Mouse (Mus musculus) cerebellum, adult 2 months (tissue): Measurements from ENCODE around the gene Tfrc. TPM values are rescaled to one million over a fixed set of nuclear protein-coding genes. Genes with fewer than 3 reads are reported as not detected.

Source experiments
- DNase-seq, 2 experiments: peaks; one replicate each; pipeline ENCODE4 v3.0.0; 2021
- H3K27ac ChIP-seq: fragments of 200-500 bp; 2 replicates; pipeline ENCODE4 v1.5.1; 2012; ENCODE audit warnings: low read length, control low read depth, inconsistent platforms; ENCODE audit not compliant: insufficient read depth
- H3K27me3 ChIP-seq: fragments of 200-500 bp; 2 replicates; pipeline ENCODE4 v1.6.1; 2012; ENCODE audit warnings: inconsistent platforms, mild to moderate bottlenecking, low read length, moderate library complexity; ENCODE audit not compliant: control insufficient read depth, insufficient read depth
- H3K4me1 ChIP-seq: fragments of 200-500 bp; 2 replicates; pipeline ENCODE4 v1.6.1; 2011; ENCODE audit warnings: low read length; ENCODE audit not compliant: control insufficient read depth, insufficient read depth
- H3K4me3 ChIP-seq: fragments of 200-500 bp; replicated peaks from 2 replicates; pipeline ENCODE3; 2011; ENCODE audit warnings: mild to moderate bottlenecking, low read depth, low read length, control low read depth; ENCODE audit not compliant: insufficient read depth
- CTCF ChIP-seq: fragments of 200-500 bp; IDR thresholded peaks from 2 replicates; pipeline ENCODE4 v1.5.1; 2011; ENCODE audit warnings: low read depth, mild to moderate bottlenecking, control low read depth, low read length, moderate library complexity, borderline replicate concordance; ENCODE audit not compliant: insufficient read depth
- POLR2A ChIP-seq: fragments of 200-500 bp; IDR thresholded peaks from 2 replicates; pipeline ENCODE4 v1.6.1; 2011; ENCODE audit warnings: low read length, control low read depth, borderline replicate concordance; ENCODE audit not compliant: insufficient read depth
- WGBS: fragments of 180-500 bp; shearing (Covaris S2); methylation state at CpG from one replicate; pipeline ENCODE4 v1.1.7; 2018; 5-methylcytosine and 5-hydroxymethylcytosine counted together
- polyA plus RNA-seq: library from polyadenylated mRNA; depleted of rRNA; stranded (reverse); fragments of >200 nt; gene quantifications from 2 replicates; pipeline ENCODE4 v1.2.3, GENCODE M21; 2012

The Tfrc gene
- polyA plus RNA-seq, 1 experiment, result 82.5 TPM

DNA sequence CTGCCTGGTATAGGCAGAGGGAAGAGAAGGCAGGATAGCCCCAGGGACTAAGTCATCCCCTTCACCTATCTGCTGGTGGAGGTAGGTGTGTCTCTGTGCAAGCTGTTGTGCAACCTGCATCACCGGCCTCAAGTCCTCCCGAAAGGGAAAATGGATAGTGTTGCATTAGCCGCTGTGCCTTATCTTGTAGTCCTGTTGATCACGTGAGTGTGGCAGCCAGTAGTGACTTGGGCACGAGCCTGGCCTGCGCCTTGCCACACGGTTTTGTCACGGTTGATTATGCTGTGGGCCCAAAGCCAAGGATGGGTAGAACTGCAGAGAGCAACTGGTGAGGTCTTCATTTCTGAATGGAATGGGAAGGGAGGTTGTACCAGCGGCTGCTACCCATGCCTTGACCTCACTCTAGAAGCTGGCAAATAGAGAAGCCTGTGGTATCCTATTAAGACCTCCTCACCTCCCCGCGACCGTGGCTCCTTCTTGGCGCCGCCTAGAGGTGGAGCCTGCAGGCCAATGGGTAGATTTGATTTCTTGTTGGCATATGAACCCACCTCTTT lies 36.7 kb downstream of the Tfrc start:
- no peaks in the 10 kb centered on the region for H3K27me3 ChIP-seq
- peak overlapping the region; percentile 68 for H3K4me3 ChIP-seq
- TF ChIP-seq CTCF (peak; percentile 42; the same call in 1 of the 2 replicates), POLR2A (peak; percentile 65; the same call in 1 of the 2 replicates)
- peaks cover 4% of the 10 kb centered on the region for H3K4me1 ChIP-seq
- peak overlapping the region; percentile 9; the same call in 1 of the 2 replicates for H3K27ac ChIP-seq
- WGBS, result 1% methylated on average over 14 of the region's 14 CpGs
- peak; percentile 89 to 91 for DNase-seq

DNA sequence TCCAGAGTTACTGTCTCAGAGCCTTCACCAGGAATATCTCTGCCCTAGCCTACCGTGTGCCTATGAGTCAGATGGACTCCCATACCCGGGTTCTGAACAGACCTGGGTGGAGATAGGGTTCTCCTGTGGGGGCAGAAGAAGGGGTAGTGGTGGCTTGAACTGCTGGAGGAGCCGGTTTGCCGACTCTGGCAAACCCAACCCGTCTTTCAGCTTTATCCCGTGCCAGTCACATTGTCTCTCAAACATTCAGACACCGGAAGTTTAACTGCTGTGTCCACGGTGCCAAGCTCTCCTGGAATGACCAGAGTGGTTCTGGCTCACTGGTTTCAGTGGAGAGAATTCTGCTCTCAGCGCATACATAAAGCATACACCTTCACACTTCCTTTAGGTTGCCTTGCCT lies 37.3 kb downstream of the Tfrc start:
- 28% methylated on average over 9 of the region's 9 CpGs for WGBS
- H3K4me1 ChIP-seq, result peaks cover 4% of the 10 kb centered on the region
- no peak overlapping the region for H3K27ac ChIP-seq
- TF ChIP-seq POLR2A, result no peak
- no peak for TF ChIP-seq CTCF
- H3K27me3 ChIP-seq, result no peaks in the 10 kb centered on the region
- no peak overlapping the region for H3K4me3 ChIP-seq
- DNase-seq, result peak in 1 of 2 experiments; percentile 31

DNA sequence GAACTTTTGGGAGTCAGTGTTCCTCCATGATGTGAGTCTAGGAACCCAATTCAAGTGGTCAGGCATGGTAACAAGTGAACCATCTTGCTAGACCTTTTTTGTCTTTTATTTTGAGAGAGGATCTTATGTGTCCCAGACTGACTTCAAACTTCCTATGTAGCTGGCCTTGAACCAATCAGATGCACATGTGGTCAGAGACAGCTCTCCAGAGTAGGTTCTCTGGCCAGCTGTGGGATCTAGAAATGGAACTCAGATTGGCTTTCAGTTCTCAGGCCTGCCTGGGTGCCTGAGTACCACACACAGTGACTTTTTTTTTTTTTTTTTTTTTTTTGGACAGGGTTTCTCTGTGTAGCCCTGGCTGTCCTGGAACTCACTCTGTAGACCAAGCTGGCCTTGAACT lies 39.0 kb downstream of the Tfrc start:
- Histone ChIP-seq H3K4me1 (peaks cover 4% of the 10 kb centered on the region), H3K27ac (no peak overlapping the region), H3K4me3 (no peak overlapping the region), H3K27me3 (no peaks in the 10 kb centered on the region)
- TF ChIP-seq POLR2A (no peak), CTCF (no peak)
- DNase-seq, result no peak

DNA sequence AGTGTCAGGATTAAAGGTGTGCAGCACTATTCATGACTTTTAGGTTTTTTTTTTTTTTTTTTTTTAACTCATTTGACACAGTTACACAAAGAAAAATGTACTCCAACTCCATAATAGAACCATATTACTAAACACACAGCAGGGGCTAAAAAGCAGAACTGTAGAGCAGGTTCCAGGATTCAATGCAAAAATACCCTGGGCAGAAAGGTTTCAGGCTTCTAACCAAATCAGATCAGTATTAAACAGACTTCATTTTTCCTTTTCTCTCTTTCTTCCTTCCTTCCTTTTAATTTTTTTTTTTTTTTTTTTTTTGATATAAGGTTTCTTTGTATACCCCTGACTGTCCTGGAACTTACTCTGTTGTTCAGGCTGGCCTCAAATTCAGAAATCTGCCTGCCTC lies 41.7 kb downstream of the Tfrc start:
- DNase-seq, result no peak
- Histone ChIP-seq H3K27me3 (no peaks in the 10 kb centered on the region), H3K27ac (no peak overlapping the region), H3K4me3 (no peak overlapping the region), H3K4me1 (peaks cover 16% of the 10 kb centered on the region)
- TF ChIP-seq CTCF (no peak), POLR2A (no peak)

DNA sequence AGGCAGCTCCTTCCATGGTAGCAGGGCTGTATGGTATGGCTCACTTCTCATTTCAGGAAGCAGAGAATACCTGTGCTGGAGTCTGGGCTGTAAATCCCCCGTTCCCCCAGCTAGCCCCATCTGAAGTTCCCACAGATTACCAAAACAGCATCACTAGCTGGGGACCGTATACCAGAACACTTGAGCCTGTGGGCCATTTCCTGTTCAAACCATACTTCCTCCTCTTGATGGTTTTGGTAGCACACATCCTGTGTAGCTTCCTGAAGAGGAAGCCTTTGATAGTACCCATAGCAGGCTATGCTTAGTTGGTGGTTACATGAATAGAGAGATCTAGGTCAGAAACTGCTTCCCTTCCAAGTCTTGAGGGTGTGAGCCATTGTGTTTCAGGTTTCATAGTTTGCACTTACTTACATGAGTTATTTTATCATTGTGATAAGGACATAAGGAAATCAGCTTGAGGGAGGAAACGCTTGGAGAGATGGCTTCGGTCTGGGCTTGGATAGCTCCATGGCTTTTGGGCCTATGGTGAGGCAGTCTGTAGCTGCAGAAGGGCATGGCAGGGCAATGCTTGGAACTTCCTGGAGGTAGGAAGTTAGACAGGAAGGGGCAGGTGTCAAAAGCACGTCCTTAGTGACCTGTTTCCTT lies 42.4 kb downstream of the Tfrc start:
- no peak for TF ChIP-seq POLR2A
- no peak for TF ChIP-seq CTCF
- H3K4me1 ChIP-seq, result peaks cover 15% of the 10 kb centered on the region
- H3K27me3 ChIP-seq, result no peaks in the 10 kb centered on the region
- no peak for DNase-seq
- 82% methylated on average over 5 of the region's 5 CpGs for WGBS
- H3K27ac ChIP-seq, result no peak overlapping the region
- no peak overlapping the region for H3K4me3 ChIP-seq

DNA sequence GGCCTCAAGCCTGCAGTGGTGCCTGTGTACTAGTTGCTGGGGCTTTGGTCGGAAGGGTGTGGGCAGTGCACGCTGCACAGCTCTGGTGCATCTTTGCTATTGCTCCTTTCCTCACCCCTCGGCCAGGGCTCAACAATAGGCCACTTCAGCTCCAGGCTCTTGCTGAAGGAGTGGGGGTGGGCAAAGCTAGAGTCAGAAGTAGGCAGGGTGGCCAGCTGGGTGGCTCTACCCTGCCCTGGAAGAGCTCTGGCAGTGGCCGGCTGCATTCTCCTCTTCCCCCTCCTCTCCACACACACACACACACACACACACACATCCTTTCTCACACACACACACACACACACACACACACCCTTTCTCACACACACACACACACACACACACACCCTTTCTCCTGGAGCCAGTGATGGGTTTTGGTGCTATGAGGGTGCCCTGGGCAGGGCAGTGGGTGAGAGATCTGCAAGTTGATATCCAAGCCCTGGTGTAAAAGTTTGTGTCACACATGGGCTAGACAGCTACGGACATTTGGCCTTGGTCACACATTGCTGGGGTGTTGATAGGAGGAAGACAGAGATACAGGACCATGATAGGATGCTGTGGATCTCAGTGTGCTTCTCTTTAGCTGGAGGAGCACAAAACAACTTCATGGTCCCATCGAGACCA lies 45.5 kb downstream of the Tfrc start:
- no peak for DNase-seq
- H3K4me3 ChIP-seq, result no peak overlapping the region
- H3K4me1 ChIP-seq, result peaks cover 21% of the 10 kb centered on the region
- TF ChIP-seq POLR2A (no peak), CTCF (no peak)
- no peaks in the 10 kb centered on the region for H3K27me3 ChIP-seq
- 82% methylated on average over 6 of the region's 6 CpGs for WGBS
- H3K27ac ChIP-seq, result no peak overlapping the region

DNA sequence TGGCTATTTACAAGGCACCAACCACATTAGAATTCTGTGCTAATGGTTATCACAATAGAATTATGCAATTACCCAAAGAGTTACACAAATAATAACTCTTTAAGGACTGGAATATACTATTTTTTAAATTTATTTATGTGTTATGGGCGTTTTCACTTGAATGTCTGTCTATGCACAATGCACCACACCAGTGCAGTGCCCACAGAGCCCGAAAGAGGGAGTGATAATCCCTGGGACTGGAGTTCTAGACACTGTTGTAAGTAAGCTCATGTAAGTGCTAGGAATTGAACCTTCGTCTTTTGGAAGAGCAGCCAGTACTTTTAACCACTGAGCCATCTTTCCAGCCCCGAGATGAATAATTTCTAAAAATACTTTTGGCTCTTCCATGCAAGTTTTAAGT lies 46.8 kb downstream of the Tfrc start:
- WGBS, result 95% methylated on average over 4 of the region's 4 CpGs
- peaks cover 29% of the 10 kb centered on the region for H3K4me1 ChIP-seq
- DNase-seq, result no peak
- no peaks in the 10 kb centered on the region for H3K27me3 ChIP-seq
- TF ChIP-seq POLR2A, result no peak
- no peak for TF ChIP-seq CTCF
- H3K4me3 ChIP-seq, result no peak overlapping the region
- H3K27ac ChIP-seq, result no peak overlapping the region

DNA sequence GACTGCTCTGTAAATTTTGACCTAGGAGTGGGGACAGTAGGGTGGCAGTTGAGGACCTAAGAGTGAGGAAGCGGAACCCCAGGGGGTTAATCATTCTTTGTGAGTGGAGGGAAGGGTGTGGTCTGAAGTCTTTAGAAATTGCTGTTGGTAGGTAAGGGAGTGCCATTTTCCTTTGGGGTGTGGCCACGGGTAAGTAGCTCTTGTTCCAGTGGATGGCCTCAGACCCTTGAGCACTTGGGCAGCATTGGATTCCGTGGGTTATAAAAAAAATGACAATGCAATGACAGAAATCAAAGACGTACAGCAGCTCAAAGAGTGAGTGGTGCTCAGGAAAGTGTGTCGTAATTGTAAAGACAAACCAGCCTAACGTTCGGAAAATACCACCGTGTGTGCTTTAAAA lies 47.6 kb downstream of the Tfrc start:
- 90% methylated on average over 8 of the region's 8 CpGs for WGBS

DNA sequence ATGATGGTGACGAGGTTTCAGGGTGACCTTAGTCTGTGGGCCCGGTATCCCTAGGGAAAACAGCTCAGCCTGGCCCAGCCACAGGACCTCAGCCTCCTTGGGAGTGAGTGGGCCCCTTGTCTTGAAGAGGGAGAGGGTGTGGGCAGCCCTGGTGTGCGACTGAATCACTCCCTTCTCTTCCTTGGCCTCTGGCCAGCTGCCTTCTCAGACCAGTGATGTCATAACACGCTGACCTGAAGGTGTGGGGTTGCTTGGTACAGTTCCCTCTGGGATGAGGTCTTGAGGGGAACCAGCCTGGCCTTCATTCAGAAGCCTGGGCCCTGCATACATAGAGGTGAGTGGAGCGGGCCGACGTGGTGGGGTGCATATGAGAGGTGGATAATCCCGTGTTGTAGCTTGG lies 48.1 kb downstream of the Tfrc start:
- no peak overlapping the region for H3K27ac ChIP-seq
- no peak for TF ChIP-seq CTCF
- TF ChIP-seq POLR2A, result no peak
- H3K27me3 ChIP-seq, result no peaks in the 10 kb centered on the region
- no peak overlapping the region for H3K4me3 ChIP-seq
- WGBS, result 70% methylated on average over 8 of the region's 8 CpGs
- no peak for DNase-seq
- peaks cover 36% of the 10 kb centered on the region for H3K4me1 ChIP-seq

More for the DNA sequence above, 47.6 kb downstream of the Tfrc start:
- Histone ChIP-seq H3K27ac (no peak overlapping the region), H3K4me1 (peaks cover 33% of the 10 kb centered on the region), H3K4me3 (no peak overlapping the region), H3K27me3 (no peaks in the 10 kb centered on the region)
- TF ChIP-seq CTCF, result no peak
- TF ChIP-seq POLR2A, result no peak
- no peak for DNase-seq
